Mouse (Mus musculus): ENCODE measurements at regions not wholly inside any gene's neighbourhood (a gene's known extent, or its start where the extent isn't known, plus 50 kb on each side); places are given as distances from the start of the nearest gene placed in this dataset.
A peak's percentile ranks its signal among the peaks of the same experiment; 100 is the strongest.

GRCm38 (mm10) chr4:152975012-152975675 is 497.5 kb upstream of the Kcnab2 start:
- ATAC-seq (ENCODE audit: low FRiP score) (no peak), DNase-seq (ENCODE audit: low spot score, missing footprints) (no peak)
- Histone ChIP-seq H3K27ac (ENCODE audit: low read depth, low read length) (no peak overlapping the region), H3K4me3 (ENCODE audit: low read depth, low read length) (no peak overlapping the region), H3K9ac (ENCODE audit: low read length) (no peak overlapping the region), H3K36me3 (ENCODE audit: control insufficient read depth, insufficient read depth, low read length) (no peaks in the 10 kb centered on the region), H3K4me1 (ENCODE audit: control insufficient read depth, insufficient read depth, low read length) (no peaks in the 10 kb centered on the region), H3K27me3 (ENCODE audit: control insufficient read depth, insufficient read depth, low read length) (no peaks in the 10 kb centered on the region), H3K9me3 (ENCODE audit: control insufficient read depth, low read length) (no peaks in the 10 kb centered on the region), H3K4me2 (no peak overlapping the region)
- WGBS, result 84% methylated on average over 8 of the region's 8 CpGs

DNA sequence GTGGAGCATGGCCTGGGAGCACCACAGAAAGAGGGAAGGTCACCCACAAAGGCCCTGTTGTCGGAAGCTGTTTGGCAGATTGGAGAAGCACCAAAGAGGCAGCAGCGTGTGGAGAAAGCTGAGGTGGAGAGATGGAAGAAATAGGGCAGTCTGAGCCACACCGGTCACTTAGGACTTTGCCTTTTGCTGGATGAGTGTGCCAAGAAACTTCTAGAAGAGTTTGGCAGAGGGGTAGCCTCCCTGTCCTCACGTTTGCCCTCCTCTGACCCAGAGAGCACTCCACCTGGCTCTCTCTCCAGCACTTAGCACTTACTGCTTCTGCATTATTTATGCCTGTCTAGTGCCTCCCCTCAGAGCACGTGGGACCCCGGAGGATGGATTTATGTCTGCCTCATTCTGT is 485.3 kb upstream of the Kcnab2 start:
- H3K4me2 ChIP-seq, result no peak overlapping the region
- no peak for DNase-seq (ENCODE audit: low spot score, missing footprints)
- WGBS, result 82% methylated on average over 6 of the region's 6 CpGs

DNA sequence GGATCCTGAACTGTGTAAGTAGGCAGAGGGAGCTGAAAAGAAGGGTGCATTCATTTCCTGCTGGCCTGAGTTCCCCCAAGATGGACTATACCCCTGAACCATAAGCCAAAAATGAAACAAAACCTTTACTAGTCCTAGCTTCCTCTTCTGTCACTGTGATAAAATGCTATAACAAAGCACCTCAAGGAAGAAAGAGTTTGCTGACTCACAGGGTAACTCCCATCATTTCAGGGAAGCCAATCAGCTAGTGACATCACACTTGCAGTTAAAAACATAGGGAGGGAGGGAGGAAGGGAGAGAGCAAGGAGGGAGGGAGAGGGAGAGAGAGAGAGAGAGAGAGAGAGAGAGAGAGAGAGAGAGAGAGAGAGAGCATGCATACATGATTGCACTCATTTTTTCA is 484.5 kb upstream of the Kcnab2 start:
- no peak for DNase-seq (ENCODE audit: low spot score, missing footprints)
- no peak for ATAC-seq (ENCODE audit: low FRiP score)
- H3K27ac ChIP-seq (ENCODE audit: low read depth, low read length), result no peak overlapping the region

More for the DNA sequence above, 485.3 kb upstream of the Kcnab2 start:
- H3K27me3 ChIP-seq (ENCODE audit: control insufficient read depth, insufficient read depth, low read length), result no peaks in the 10 kb centered on the region
- no peak overlapping the region for H3K4me3 ChIP-seq (ENCODE audit: low read depth, low read length)
- H3K4me1 ChIP-seq (ENCODE audit: control insufficient read depth, insufficient read depth, low read length), result no peaks in the 10 kb centered on the region
- no peaks in the 10 kb centered on the region for H3K9me3 ChIP-seq (ENCODE audit: control insufficient read depth, low read length)
- no peak overlapping the region for H3K27ac ChIP-seq (ENCODE audit: low read depth, low read length)
- H3K36me3 ChIP-seq (ENCODE audit: control insufficient read depth, insufficient read depth, low read length), result no peaks in the 10 kb centered on the region
- no peak for ATAC-seq (ENCODE audit: low FRiP score)
- H3K9ac ChIP-seq (ENCODE audit: low read length), result no peak overlapping the region

DNA sequence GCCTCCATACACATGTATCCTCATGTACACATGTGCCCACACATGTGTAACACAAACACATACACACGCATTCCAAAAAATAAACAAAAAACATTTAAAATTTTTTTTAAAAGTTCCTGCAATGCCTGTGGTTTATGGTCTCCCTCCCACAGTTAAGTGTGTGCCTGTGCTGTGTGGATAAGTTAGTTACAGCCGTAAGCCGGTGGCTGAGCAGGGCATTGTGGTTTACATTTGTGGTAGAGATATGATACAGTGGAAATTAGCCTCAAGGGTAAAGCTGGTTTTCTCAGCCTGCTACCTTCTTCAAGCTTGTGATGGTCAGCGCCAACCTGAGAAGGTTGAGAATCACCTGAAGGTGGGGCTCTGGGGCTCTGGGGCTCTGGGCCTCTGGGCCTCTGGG is 484.0 kb upstream of the Kcnab2 start:
- Histone ChIP-seq H3K36me3 (ENCODE audit: control insufficient read depth, insufficient read depth, low read length) (no peaks in the 10 kb centered on the region), H3K4me3 (ENCODE audit: low read depth, low read length) (no peak overlapping the region), H3K27me3 (ENCODE audit: control insufficient read depth, insufficient read depth, low read length) (no peaks in the 10 kb centered on the region), H3K27ac (ENCODE audit: low read depth, low read length) (no peak overlapping the region), H3K9me3 (ENCODE audit: control insufficient read depth, low read length) (no peaks in the 10 kb centered on the region), H3K4me2 (no peak overlapping the region), H3K9ac (ENCODE audit: low read length) (no peak overlapping the region), H3K4me1 (ENCODE audit: control insufficient read depth, insufficient read depth, low read length) (no peaks in the 10 kb centered on the region)
- DNase-seq (ENCODE audit: low spot score, missing footprints) (no peak), ATAC-seq (ENCODE audit: low FRiP score) (no peak)
- WGBS, result 92% methylated on average over 4 of the region's 4 CpGs

More for the DNA sequence above, 484.5 kb upstream of the Kcnab2 start:
- no peaks in the 10 kb centered on the region for H3K27me3 ChIP-seq (ENCODE audit: control insufficient read depth, insufficient read depth, low read length)
- H3K4me2 ChIP-seq, result no peak overlapping the region
- no peak overlapping the region for H3K9ac ChIP-seq (ENCODE audit: low read length)
- H3K9me3 ChIP-seq (ENCODE audit: control insufficient read depth, low read length), result no peaks in the 10 kb centered on the region
- no peaks in the 10 kb centered on the region for H3K4me1 ChIP-seq (ENCODE audit: control insufficient read depth, insufficient read depth, low read length)
- no peaks in the 10 kb centered on the region for H3K36me3 ChIP-seq (ENCODE audit: control insufficient read depth, insufficient read depth, low read length)
- H3K4me3 ChIP-seq (ENCODE audit: low read depth, low read length), result no peak overlapping the region

DNA sequence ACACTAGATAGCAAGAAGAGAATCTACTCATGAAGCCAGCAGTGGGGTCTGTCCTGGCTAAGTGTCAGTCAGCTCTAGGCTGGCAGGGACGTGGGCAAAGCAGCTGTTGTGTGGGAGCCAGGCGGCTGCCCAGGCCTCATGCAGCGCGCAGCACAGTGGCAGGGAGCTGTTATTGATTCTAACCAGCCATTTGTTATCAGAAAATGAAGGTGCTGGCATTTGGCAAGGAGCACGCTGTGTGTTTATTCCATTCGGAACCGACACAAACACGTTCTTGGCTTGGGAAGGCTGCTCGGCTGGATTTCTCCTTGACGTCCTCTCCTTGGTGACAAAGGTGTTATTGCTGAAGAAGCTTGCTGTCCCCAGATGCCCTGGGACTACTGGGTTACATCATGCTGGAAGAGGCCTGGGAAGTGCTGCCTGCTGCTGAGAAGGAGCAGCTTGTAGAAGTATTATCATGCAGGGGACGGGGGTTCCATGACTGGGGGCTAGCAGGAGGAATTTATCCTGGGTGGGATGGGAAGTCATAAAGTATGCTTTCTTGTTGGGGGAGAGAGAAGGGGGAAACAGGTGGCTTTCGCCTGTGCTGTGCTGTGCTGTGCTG is 482.1 kb upstream of the Kcnab2 start:
- H3K4me1 ChIP-seq (ENCODE audit: control insufficient read depth, insufficient read depth, low read length), result no peaks in the 10 kb centered on the region
- H3K9me3 ChIP-seq (ENCODE audit: control insufficient read depth, low read length), result no peaks in the 10 kb centered on the region
- DNase-seq (ENCODE audit: low spot score, missing footprints) (no peak), ATAC-seq (ENCODE audit: low FRiP score) (no peak)
- no peak overlapping the region for H3K4me3 ChIP-seq (ENCODE audit: low read depth, low read length)
- no peak overlapping the region for H3K9ac ChIP-seq (ENCODE audit: low read length)
- H3K4me2 ChIP-seq, result no peak overlapping the region
- no peak overlapping the region for H3K27ac ChIP-seq (ENCODE audit: low read depth, low read length)
- WGBS, result 71% methylated on average over 12 of the region's 12 CpGs
- H3K27me3 ChIP-seq (ENCODE audit: control insufficient read depth, insufficient read depth, low read length), result no peaks in the 10 kb centered on the region
- H3K36me3 ChIP-seq (ENCODE audit: control insufficient read depth, insufficient read depth, low read length), result no peaks in the 10 kb centered on the region

DNA sequence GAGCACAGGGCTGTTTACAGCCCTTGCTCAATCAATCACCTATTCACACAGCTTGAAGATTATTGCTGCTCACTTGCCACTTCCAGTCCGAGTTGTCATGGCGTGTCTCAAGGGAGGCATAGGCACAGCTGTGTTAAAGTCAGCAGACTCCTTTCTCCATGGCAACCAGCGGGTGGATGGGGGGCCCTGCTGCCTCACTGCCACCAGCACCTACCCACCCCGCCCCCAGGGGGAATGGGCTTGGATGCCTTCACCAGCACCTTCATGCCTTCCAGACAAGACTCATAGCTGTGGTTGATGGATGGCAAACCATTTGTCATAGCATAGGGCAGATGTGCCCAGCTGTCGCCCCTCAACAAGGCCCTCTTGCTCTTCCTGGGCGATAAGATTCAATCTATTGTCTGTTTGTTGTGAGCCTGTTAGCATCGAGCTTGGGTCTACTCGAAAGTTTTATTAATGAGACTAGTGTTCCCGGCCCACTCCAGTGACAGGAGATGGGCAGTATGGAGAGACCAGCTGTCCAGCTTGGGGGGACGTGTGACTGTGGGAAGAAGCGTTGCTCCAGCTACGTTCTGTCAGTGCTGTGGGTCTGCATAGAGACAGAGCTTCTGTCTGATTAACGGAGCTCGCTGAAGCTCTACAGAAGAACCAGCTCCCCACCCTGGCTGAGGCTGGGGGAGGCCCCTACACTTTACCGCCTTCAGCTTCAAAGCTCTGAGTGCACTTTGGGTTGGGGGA is 475.7 kb upstream of the Kcnab2 start:
- no peak overlapping the region; the same call in 1 of the 2 replicates for H3K27ac ChIP-seq (ENCODE audit: low read depth, low read length)
- ATAC-seq (ENCODE audit: low FRiP score) (peak; percentile 58), DNase-seq (ENCODE audit: low spot score, missing footprints) (no peak)
- peaks cover 4% of the 10 kb centered on the region; the same call in 1 of the 2 replicates for H3K4me1 ChIP-seq (ENCODE audit: control insufficient read depth, insufficient read depth, low read length)
- H3K9me3 ChIP-seq (ENCODE audit: control insufficient read depth, low read length), result no peaks in the 10 kb centered on the region
- no peak overlapping the region for H3K4me2 ChIP-seq
- no peak overlapping the region for H3K4me3 ChIP-seq (ENCODE audit: low read depth, low read length)
- no peaks in the 10 kb centered on the region for H3K27me3 ChIP-seq (ENCODE audit: control insufficient read depth, insufficient read depth, low read length)
- 65% methylated on average over 15 of the region's 15 CpGs for WGBS
- H3K36me3 ChIP-seq (ENCODE audit: control insufficient read depth, insufficient read depth, low read length), result no peaks in the 10 kb centered on the region
- no peak overlapping the region for H3K9ac ChIP-seq (ENCODE audit: low read length)

DNA sequence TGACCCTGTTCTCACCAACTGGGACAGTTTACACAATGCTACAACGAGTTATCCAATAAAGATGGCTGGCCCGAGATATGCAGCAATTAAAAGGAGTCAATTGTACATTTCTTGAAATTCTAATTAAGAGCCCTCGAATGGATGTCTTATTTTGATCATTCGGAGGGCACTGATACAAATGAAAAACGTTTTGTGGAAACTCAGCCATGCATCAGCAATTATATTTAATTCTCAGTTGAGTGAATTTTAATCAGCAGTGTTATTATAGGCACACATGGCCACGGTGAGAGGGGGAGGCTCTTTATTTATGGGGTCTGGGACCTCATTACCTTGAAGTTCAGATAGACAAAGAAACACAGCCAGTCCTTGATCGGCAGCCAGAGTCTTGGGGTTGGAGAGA is 471.3 kb upstream of the Kcnab2 start:
- H3K36me3 ChIP-seq (ENCODE audit: control insufficient read depth, insufficient read depth, low read length), result no peaks in the 10 kb centered on the region
- ATAC-seq (ENCODE audit: low FRiP score) (no peak), DNase-seq (ENCODE audit: low spot score, missing footprints) (no peak)
- no peaks in the 10 kb centered on the region for H3K9me3 ChIP-seq (ENCODE audit: control insufficient read depth, low read length)
- no peak overlapping the region for H3K9ac ChIP-seq (ENCODE audit: low read length)
- no peak overlapping the region for H3K4me2 ChIP-seq
- peaks cover 4% of the 10 kb centered on the region; the same call in 1 of the 2 replicates for H3K4me1 ChIP-seq (ENCODE audit: control insufficient read depth, insufficient read depth, low read length)
- WGBS, result 74% methylated on average over 7 of the region's 7 CpGs
- no peaks in the 10 kb centered on the region for H3K27me3 ChIP-seq (ENCODE audit: control insufficient read depth, insufficient read depth, low read length)
- H3K27ac ChIP-seq (ENCODE audit: low read depth, low read length), result no peak overlapping the region
- H3K4me3 ChIP-seq (ENCODE audit: low read depth, low read length), result no peak overlapping the region

DNA sequence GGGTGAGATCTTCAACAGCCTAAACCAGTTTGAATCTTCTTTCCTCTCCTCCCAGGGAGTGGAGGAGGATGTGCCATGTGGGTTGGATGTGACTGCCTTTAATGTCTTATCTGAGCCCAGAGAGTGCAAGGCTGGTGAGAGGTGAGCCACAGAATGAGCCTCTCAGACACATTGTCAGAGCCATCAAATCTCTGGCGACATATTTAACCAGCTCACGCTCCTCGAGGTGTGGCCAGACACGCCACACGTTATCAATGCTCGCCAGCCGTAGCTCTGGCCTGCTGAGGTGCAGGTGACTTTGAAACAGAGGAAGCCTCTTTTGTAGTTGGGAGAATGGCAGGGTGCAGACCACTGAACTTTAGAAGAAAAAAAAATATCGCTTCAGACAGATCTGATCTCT is 463.5 kb upstream of the Kcnab2 start:
- Histone ChIP-seq H3K27ac (ENCODE audit: low read depth, low read length) (no peak overlapping the region), H3K9me3 (ENCODE audit: control insufficient read depth, low read length) (no peaks in the 10 kb centered on the region; the same call in 1 of the 2 replicates), H3K4me2 (no peak overlapping the region), H3K27me3 (ENCODE audit: control insufficient read depth, insufficient read depth, low read length) (no peaks in the 10 kb centered on the region), H3K4me3 (ENCODE audit: low read depth, low read length) (no peak overlapping the region), H3K36me3 (ENCODE audit: control insufficient read depth, insufficient read depth, low read length) (no peaks in the 10 kb centered on the region), H3K4me1 (ENCODE audit: control insufficient read depth, insufficient read depth, low read length) (no peaks in the 10 kb centered on the region), H3K9ac (ENCODE audit: low read length) (no peak overlapping the region)
- ATAC-seq (ENCODE audit: low FRiP score), result no peak
- peak; percentile 10 for DNase-seq (ENCODE audit: low spot score, missing footprints)
- 93% methylated on average over 8 of the region's 8 CpGs for WGBS

DNA sequence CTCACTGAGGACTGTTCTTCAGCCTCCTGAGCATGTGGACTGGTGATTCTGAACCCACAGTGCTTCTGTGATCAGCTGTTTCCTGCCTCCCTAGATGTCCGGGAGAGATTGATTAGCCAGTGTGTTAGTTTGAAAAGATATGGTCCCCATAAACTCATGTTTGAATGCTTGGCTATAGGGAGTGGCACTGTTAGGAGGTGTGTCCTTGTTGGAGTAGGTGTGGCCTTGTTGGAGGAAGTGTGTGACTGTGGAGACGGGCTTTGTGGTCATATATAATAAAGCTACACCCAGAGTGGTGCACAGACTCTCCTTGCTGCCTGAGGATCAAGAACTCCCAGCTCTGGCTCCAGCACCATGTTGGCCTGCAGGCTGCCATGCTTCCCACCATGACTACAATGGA is 458.9 kb upstream of the Kcnab2 start:
- Histone ChIP-seq H3K36me3 (ENCODE audit: control insufficient read depth, insufficient read depth, low read length) (no peaks in the 10 kb centered on the region), H3K9me3 (ENCODE audit: control insufficient read depth, low read length) (no peaks in the 10 kb centered on the region; the same call in 1 of the 2 replicates), H3K4me1 (ENCODE audit: control insufficient read depth, insufficient read depth, low read length) (no peaks in the 10 kb centered on the region), H3K4me3 (ENCODE audit: low read depth, low read length) (no peak overlapping the region), H3K4me2 (no peak overlapping the region), H3K27me3 (ENCODE audit: control insufficient read depth, insufficient read depth, low read length) (no peaks in the 10 kb centered on the region), H3K27ac (ENCODE audit: low read depth, low read length) (no peak overlapping the region), H3K9ac (ENCODE audit: low read length) (no peak overlapping the region)
- ATAC-seq (ENCODE audit: low FRiP score) (no peak), DNase-seq (ENCODE audit: low spot score, missing footprints) (peak; percentile 53)
- 88% methylated on average over 2 of the region's 2 CpGs for WGBS
